Mouse (Mus musculus): ENCODE results near the gene Fam92b. TPM values are rescaled to one million over a fixed set of nuclear protein-coding genes. Genes with fewer than 3 reads are reported as not detected.

Gene Fam92b
- total RNA-seq, 1 experiment from 2014 or later = not detected

- no peak for ATAC-seq (replicated peaks; ENCODE audit: insufficient number of reproducible peaks, low FRiP score, low TSS enrichment, poor library complexity, severe bottlenecking)
Observed at GRCm38 (mm10) chr8:120124836-120125389, 52.4 kb downstream of the Fam92b start.

- ATAC-seq (replicated peaks; ENCODE audit: insufficient number of reproducible peaks, low FRiP score, low TSS enrichment, poor library complexity, severe bottlenecking) = no peak
Observed at GRCm38 (mm10) chr8:120124261-120124660, 53.0 kb downstream of the Fam92b start.

GRCm38 (mm10) chr8:120120951-120121350, 56.3 kb downstream of the Fam92b start:
- no peak for ATAC-seq (replicated peaks; ENCODE audit: insufficient number of reproducible peaks, low FRiP score, low TSS enrichment, poor library complexity, severe bottlenecking)

- ATAC-seq (replicated peaks; ENCODE audit: insufficient number of reproducible peaks, low FRiP score, low TSS enrichment, poor library complexity, severe bottlenecking) = no peak
Observed at GRCm38 (mm10) chr8:120119931-120120330, 57.3 kb downstream of the Fam92b start.

GRCm38 (mm10) chr8:120119429-120119828, 57.8 kb downstream of the Fam92b start:
- ATAC-seq (replicated peaks; ENCODE audit: insufficient number of reproducible peaks, low FRiP score, low TSS enrichment, poor library complexity, severe bottlenecking) = no peak

GRCm38 (mm10) chr8:120118847-120119246, 58.4 kb downstream of the Fam92b start:
- ATAC-seq (replicated peaks; ENCODE audit: insufficient number of reproducible peaks, low FRiP score, low TSS enrichment, poor library complexity, severe bottlenecking) = no peak

GRCm38 (mm10) chr8:120118162-120118561, 59.1 kb downstream of the Fam92b start:
- ATAC-seq (replicated peaks; ENCODE audit: insufficient number of reproducible peaks, low FRiP score, low TSS enrichment, poor library complexity, severe bottlenecking) = no peak

GRCm38 (mm10) chr8:120116600-120116999, 60.7 kb downstream of the Fam92b start:
- no peak for ATAC-seq (replicated peaks; ENCODE audit: insufficient number of reproducible peaks, low FRiP score, low TSS enrichment, poor library complexity, severe bottlenecking)

Other genes with a start within 250 kb of the Fam92b start
- gene Crispld2, start 185.0 kb downstream of the Fam92b start, total RNA-seq (2017) = 0.10 TPM in 1 of 3 replicates, not detected in the others
- 24.9 to 42.9 TPM (median 27.3 TPM) in 3 replicates for gene Zdhhc7, start 76.0 kb downstream of the Fam92b start, total RNA-seq (2017)
- gene 6430548M08Rik, start 63.3 kb downstream of the Fam92b start, total RNA-seq (2017) = 101 to 149 TPM (median 129 TPM) in 3 replicates
- gene Gse1, start 51.0 kb upstream of the Fam92b start, total RNA-seq (2017) = 9.9 to 23.3 TPM (median 10.5 TPM) in 3 replicates

Data from monocyte, adult 5-6 weeks (primary cell).